Mouse (Mus musculus) kidney, postnatal 0 days (tissue): ENCODE measurements around the gene Ccdc163. TPM values are rescaled to one million over a fixed set of nuclear protein-coding genes. Genes with fewer than 3 reads are reported as not detected.
A peak's percentile ranks its signal among the peaks of the same experiment; 100 is the strongest.

Experiments used
- ATAC-seq: fragments of 200-750 bp; cut with Nextera tagmentation; replicated peaks from 2 replicates; pipeline ENCODE4 v1.8.0; 2017; ENCODE audit warnings: low read depth, moderate number of reproducible peaks, moderate TSS enrichment, moderate library complexity; ENCODE audit not compliant: low FRiP score
- DNase-seq: peaks from one replicate; pipeline ENCODE4 v3.0.0-alpha.2; 2016; ENCODE audit warnings: low spot score
- H3K27ac ChIP-seq: fragments of 300-500 bp; sonication (generic); 2 replicates; pipeline ENCODE4 v1.5.1; 2014; ENCODE audit warnings: mild to moderate bottlenecking
- H3K27me3 ChIP-seq: fragments of 300-500 bp; sonication (generic); 2 replicates; pipeline ENCODE4 v1.6.1; 2014; ENCODE audit warnings: low read length, mixed read lengths; ENCODE audit not compliant: insufficient read depth
- H3K36me3 ChIP-seq: fragments of 300-500 bp; sonication (generic); 2 replicates; pipeline ENCODE4 v1.6.1; 2014; ENCODE audit warnings: low read length, mixed read lengths; ENCODE audit not compliant: insufficient read depth
- H3K4me1 ChIP-seq: fragments of 300-500 bp; sonication (generic); replicated peaks from 2 replicates; pipeline ENCODE4 v1.6.1; 2014; ENCODE audit warnings: antibody characterized with exemption, low read length, mixed read lengths; ENCODE audit not compliant: insufficient read depth
- H3K4me2 ChIP-seq: fragments of 300-500 bp; sonication (generic); 2 replicates; pipeline ENCODE4 v1.6.1; 2014; ENCODE audit warnings: mild to moderate bottlenecking, low read length, moderate library complexity, mixed read lengths
- H3K4me3 ChIP-seq: fragments of 300-500 bp; sonication (generic); replicated peaks from 2 replicates; pipeline ENCODE4 v1.5.1; 2014; ENCODE audit warnings: low read depth, low read length
- H3K9ac ChIP-seq: fragments of 300-500 bp; sonication (generic); 2 replicates; pipeline ENCODE4 v1.6.1; 2014; ENCODE audit warnings: low read depth, low read length
- H3K9me3 ChIP-seq: fragments of 300-500 bp; sonication (generic); replicated peaks from 2 replicates; pipeline ENCODE4 v1.6.1; 2016; ENCODE audit warnings: low read length, inconsistent platforms, mixed read lengths
- CTCF ChIP-seq: IDR thresholded peaks from 2 replicates; pipeline ENCODE4 v1.5.1; 2016; ENCODE audit warnings: antibody characterized with exemption, low read depth, mild to moderate bottlenecking, moderate library complexity
- WGBS: fragments of 180-500 bp; shearing (Covaris S2); extraction: QIAGEN DNeasy Blood & Tissue Kit; methylation state at CpG from one replicate; pipeline ENCODE4 v1.1.7; 2014; 5-methylcytosine and 5-hydroxymethylcytosine counted together
- polyA plus RNA-seq: library from polyadenylated mRNA; unstranded; fragments of >200 nt; fragmentation: Nextera tagmentation; extraction: Ambion mirVana; gene quantifications from 2 replicates; pipeline ENCODE4 v1.2.1, GENCODE M21; 2015

Gene Ccdc163
- polyA plus RNA-seq, 1 experiment from 2014 or later, result 25.8 TPM

DNA sequence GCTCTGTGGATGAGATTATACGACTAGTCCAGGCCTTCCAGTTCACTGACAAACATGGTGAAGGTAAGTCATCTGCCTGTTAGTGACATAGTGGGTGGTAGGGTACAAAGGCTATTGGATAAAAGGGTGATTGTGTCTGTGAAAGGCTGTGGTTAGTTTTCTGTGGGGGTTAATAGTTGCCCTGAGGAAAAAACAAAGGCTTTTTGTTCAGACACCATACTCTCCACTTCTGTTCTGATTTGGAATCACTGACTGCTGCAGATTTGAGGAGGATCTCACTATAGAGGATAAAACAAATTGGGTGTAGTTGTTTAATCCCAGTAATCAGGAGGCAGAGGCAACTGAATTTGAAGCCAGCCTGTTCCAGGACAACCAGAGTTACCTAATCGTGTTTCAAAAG is 14.5 kb upstream of the Ccdc163 start:
- Histone ChIP-seq H3K9ac (no peak overlapping the region), H3K36me3 (peaks cover 54% of the 10 kb centered on the region), H3K4me1 (peaks cover 4% of the 10 kb centered on the region; the same call in 1 of the 2 replicates), H3K9me3 (no peaks in the 10 kb centered on the region), H3K27ac (no peak overlapping the region), H3K4me2 (no peak overlapping the region), H3K27me3 (no peaks in the 10 kb centered on the region), H3K4me3 (no peak overlapping the region)
- DNase-seq, result no peak
- ATAC-seq, result no peak
- no peak for TF ChIP-seq CTCF
- 90% methylated on average over 2 of the region's 2 CpGs for WGBS

DNA sequence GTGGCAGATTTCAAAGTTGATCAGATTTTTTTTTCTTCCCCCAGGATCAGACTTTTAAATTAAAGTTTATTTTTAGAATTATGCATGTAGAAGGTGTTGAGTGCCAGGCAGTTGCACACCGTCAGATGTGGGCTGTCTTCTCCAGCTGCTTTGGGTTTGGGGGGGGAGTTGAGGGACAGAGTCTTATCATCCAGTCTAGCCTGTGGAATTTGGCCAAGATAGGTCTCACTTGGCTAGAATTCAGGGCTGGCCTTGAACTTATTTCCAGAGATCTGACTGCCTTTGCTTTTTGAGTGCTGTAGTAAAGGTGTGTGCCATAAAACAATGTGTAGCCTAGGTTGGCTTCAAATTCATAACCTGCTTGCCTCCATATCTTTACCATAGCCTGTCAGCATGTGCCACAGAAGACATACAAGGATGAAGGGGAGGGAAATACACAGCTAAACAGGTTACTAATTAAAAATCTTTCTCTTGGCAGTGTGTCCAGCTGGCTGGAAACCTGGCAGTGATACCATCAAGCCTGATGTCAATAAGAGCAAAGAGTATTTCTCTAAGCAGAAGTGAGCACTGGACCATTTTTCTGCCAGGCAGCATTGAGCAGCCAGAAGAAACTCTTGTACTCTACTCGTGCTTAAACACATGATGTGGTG is 9.5 kb upstream of the Ccdc163 start:
- ATAC-seq (no peak), DNase-seq (no peak)
- no peak for TF ChIP-seq CTCF
- H3K27ac ChIP-seq, result no peak overlapping the region
- no peak overlapping the region for H3K9ac ChIP-seq
- H3K4me2 ChIP-seq, result no peak overlapping the region
- H3K27me3 ChIP-seq, result no peaks in the 10 kb centered on the region
- H3K9me3 ChIP-seq, result no peaks in the 10 kb centered on the region
- no peaks in the 10 kb centered on the region for H3K4me1 ChIP-seq
- no peak overlapping the region for H3K4me3 ChIP-seq
- 66% methylated on average over 2 of the region's 2 CpGs for WGBS
- H3K36me3 ChIP-seq, result peaks cover 36% of the 10 kb centered on the region

DNA sequence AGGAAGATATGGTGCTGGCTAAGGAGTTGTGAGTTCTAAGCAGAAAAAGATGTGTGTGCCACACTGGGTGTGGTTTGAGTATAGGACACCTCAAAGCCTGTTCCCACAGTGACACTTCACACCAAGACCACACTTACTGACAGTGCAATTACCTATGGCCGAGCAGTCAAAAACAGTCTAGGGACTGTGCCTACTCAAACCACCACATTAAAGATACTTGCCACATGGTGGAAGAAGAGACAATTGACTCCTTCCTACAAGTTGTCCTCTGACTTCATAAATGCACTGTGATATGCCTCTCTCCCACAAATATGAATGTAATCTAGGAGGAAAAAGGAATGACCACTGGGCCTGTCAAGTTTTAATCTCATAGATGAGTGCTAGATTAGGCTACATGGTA is 7.3 kb upstream of the Ccdc163 start:
- peaks cover 20% of the 10 kb centered on the region for H3K36me3 ChIP-seq
- no peaks in the 10 kb centered on the region for H3K27me3 ChIP-seq
- no peak for DNase-seq
- H3K9me3 ChIP-seq, result no peaks in the 10 kb centered on the region
- 68% methylated on average over 1 of the region's 1 CpGs for WGBS
- H3K9ac ChIP-seq, result no peak overlapping the region
- H3K4me2 ChIP-seq, result no peak overlapping the region
- H3K27ac ChIP-seq, result no peak overlapping the region
- H3K4me1 ChIP-seq, result no peaks in the 10 kb centered on the region
- H3K4me3 ChIP-seq, result no peak overlapping the region
- no peak for ATAC-seq
- no peak for TF ChIP-seq CTCF

DNA sequence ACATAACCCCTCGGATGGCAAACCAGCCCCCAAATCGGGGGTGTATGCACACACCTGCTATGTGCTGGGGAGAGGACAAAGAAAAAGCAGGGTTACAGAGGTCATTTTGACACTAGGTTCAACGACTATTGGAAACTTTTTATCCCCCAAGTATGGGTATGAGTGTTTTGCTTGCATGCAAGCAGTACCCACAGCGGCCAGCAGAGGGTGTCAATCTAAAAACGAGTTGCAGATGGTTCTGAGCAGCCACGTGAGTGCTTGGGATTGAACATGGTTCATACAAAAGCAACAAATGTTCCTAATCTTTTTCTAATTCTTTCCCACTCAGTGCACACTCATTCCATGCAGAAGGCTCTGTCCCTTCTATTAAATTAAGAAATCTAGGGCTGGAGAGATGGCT is 4.5 kb upstream of the Ccdc163 start:
- Histone ChIP-seq H3K27ac (no peak overlapping the region), H3K4me2 (no peak overlapping the region), H3K4me1 (peaks cover 5% of the 10 kb centered on the region; the same call in 1 of the 2 replicates), H3K9me3 (no peaks in the 10 kb centered on the region), H3K27me3 (no peaks in the 10 kb centered on the region), H3K36me3 (peaks cover 5% of the 10 kb centered on the region; the same call in 1 of the 2 replicates), H3K4me3 (no peak overlapping the region), H3K9ac (no peak overlapping the region)
- no peak for ATAC-seq
- peak; percentile 84 for TF ChIP-seq CTCF
- WGBS, result 25% methylated on average over 6 of the region's 6 CpGs
- peak; percentile 76 for DNase-seq

DNA sequence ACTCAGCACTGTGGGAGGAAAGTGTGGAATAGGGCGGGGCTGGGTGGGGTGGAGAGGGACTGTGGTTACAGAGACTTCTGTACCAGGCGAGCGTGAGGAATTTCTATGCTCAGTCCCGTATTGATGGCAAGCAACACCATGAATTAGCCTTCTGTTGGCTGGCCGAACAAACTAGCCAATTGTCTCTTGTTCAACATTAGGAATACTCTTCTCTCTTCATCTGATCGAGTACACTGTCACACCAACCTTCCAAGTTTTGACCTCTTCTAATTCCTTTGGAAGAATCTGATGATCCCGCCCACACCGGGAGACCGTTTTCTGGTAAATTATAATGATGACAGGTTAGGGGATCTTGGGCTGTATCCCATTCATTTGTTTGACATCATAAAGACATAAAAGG is 643 bp upstream of the Ccdc163 start:
- peak overlapping the region; percentile 13 for H3K9ac ChIP-seq
- WGBS, result 16% methylated on average over 9 of the region's 9 CpGs
- no peak for DNase-seq
- no peak for ATAC-seq
- no peaks in the 10 kb centered on the region for H3K36me3 ChIP-seq
- H3K4me1 ChIP-seq, result peaks cover 10% of the 10 kb centered on the region; the same call in 1 of the 2 replicates
- H3K4me3 ChIP-seq, result peak overlapping the region; percentile 57
- no peaks in the 10 kb centered on the region for H3K27me3 ChIP-seq
- H3K27ac ChIP-seq, result no peak overlapping the region
- peak overlapping the region; percentile 57 for H3K4me2 ChIP-seq
- TF ChIP-seq CTCF, result no peak
- no peaks in the 10 kb centered on the region for H3K9me3 ChIP-seq

DNA sequence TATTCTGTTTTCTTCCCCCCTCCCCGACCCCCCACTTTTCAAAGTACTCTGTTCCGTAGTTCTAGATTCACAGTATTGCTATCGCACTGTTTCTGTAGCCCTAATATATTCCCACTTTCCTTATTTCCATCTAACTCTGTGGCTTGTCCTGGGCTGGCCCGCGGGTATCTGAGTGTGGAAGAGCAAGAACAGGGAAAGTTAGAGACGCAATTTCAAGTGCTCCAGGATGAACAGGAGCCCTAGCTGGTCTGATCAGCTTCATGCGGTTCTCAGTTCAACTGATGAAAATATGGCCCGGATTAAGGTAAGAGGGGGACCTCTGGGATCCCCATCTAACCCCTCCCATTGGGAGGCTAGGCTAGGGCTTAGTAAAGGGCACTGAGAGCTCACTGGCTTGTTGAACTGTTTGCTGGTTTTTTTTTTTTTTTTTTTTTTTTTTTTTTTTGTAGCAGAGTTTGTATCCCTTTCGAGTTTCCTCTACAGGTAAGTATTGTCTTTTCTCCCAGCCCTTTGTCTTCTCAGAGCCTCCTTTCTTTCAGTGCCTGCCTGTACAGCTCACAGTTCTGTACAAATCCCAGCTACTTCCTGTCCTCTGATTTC is 582 bp downstream of the Ccdc163 start:
- no peaks in the 10 kb centered on the region for H3K27me3 ChIP-seq
- peaks cover 10% of the 10 kb centered on the region; the same call in 1 of the 2 replicates for H3K4me1 ChIP-seq
- no peak for ATAC-seq
- H3K9me3 ChIP-seq, result no peaks in the 10 kb centered on the region
- peak overlapping the region; percentile 57 for H3K4me3 ChIP-seq
- peak overlapping the region; percentile 85 for H3K4me2 ChIP-seq
- no peaks in the 10 kb centered on the region for H3K36me3 ChIP-seq
- peak; percentile 33 for DNase-seq
- H3K27ac ChIP-seq, result no peak overlapping the region
- peak overlapping the region; percentile 58 for H3K9ac ChIP-seq
- WGBS, result 5% methylated on average over 9 of the region's 9 CpGs
- TF ChIP-seq CTCF, result no peak
